Mouse (Mus musculus): ENCODE measurements around the gene Ptprd.

- no peak for TF ChIP-seq CTCF (conservative IDR thresholded peaks at IDR 0.05; ENCODE audit: low read length)
- TF ChIP-seq POU5F1 (IDR thresholded peaks at IDR 0.05; ENCODE audit: borderline replicate concordance, low read length) = no peak
Measured at GRCm38 (mm10) chr4:76417676-76418075, 1794.1 kb downstream of the Ptprd start.
